Mouse (Mus musculus) C2C12 (cell line): ENCODE measurements around the gene Lsm10. TPM values are rescaled to one million over a fixed set of nuclear protein-coding genes. Genes with fewer than 3 reads are reported as not detected.

Source experiments
- H3K27me3 ChIP-seq: one replicate; pipeline ENCODE4 v1.6.1; 2011; ENCODE audit not compliant: control insufficient read depth, insufficient read depth, insufficient read length
- H3K36me3 ChIP-seq: one replicate; pipeline ENCODE4 v1.6.1; 2011; ENCODE audit not compliant: control insufficient read depth, insufficient read depth
- H3K4me3 ChIP-seq: one replicate; pipeline ENCODE4 v1.5.1; 2011; ENCODE audit warnings: mild to moderate bottlenecking, control low read depth; ENCODE audit not compliant: poor library complexity, insufficient read depth, severe bottlenecking
- H3K79me2 ChIP-seq: one replicate; pipeline ENCODE4 v1.6.1; 2011; ENCODE audit not compliant: control insufficient read depth, insufficient read depth
- H3K79me3 ChIP-seq: one replicate; pipeline ENCODE4 v1.6.1; 2011; ENCODE audit warnings: low read depth, control low read depth
- H3ac ChIP-seq: one replicate; pipeline ENCODE3; 2011; ENCODE audit warnings: low read depth; ENCODE audit not compliant: control insufficient read depth, insufficient read length
- CEBPB ChIP-seq: IDR thresholded peaks from one replicate; pipeline ENCODE4 v1.6.1; 2011; ENCODE audit warnings: low read depth, mild to moderate bottlenecking, control low read depth, moderate library complexity
- CTCF ChIP-seq: IDR thresholded peaks from one replicate; pipeline ENCODE4 v1.5.1; 2011; ENCODE audit not compliant: control insufficient read depth, insufficient read depth, insufficient read length
- FOSL1 ChIP-seq: IDR thresholded peaks from one replicate; pipeline ENCODE4 v1.8.0; 2011; ENCODE audit warnings: mild to moderate bottlenecking, low read length; ENCODE audit not compliant: poor library complexity, insufficient read depth, severe bottlenecking
- MAX ChIP-seq: IDR thresholded peaks from one replicate; pipeline ENCODE4 v1.6.1; 2011; ENCODE audit warnings: mild to moderate bottlenecking, control low read depth
- MYOD1 ChIP-seq: IDR thresholded peaks from one replicate; pipeline ENCODE4 v1.6.1; 2011; ENCODE audit warnings: low read depth; ENCODE audit not compliant: control insufficient read depth, insufficient read length
- MYOG ChIP-seq: IDR thresholded peaks from one replicate; pipeline ENCODE4 v1.6.1; 2011; ENCODE audit not compliant: control insufficient read depth, insufficient read length; ENCODE audit errors: extremely low read depth
- USF1 ChIP-seq: IDR thresholded peaks from one replicate; pipeline ENCODE4 v1.6.1; 2011; ENCODE audit warnings: low read depth, mild to moderate bottlenecking, control low read depth, moderate library complexity
- polyA plus RNA-seq: library from polyadenylated mRNA; unstranded; fragments of >200 nt; fragmentation: generic; extraction: Trizol; gene quantifications from one replicate; pipeline ENCODE4 v1.2.1, GENCODE M21; 2012; ENCODE audit warnings: missing spikeins

Gene Lsm10
- polyA plus RNA-seq, 1 experiment: 37.9 TPM

GRCm38 (mm10) chr4:126113943-126114342 is 17.5 kb downstream of the Lsm10 start:
- H3K27me3 ChIP-seq: no peaks in the 10 kb centered on the region
- no peak overlapping the region for H3ac ChIP-seq
- H3K36me3 ChIP-seq: peaks cover 12% of the 10 kb centered on the region
- TF ChIP-seq USF1 (no peak), CTCF (peak; percentile 24)
- peaks cover 86% of the 10 kb centered on the region for H3K79me2 ChIP-seq
- no peak overlapping the region for H3K4me3 ChIP-seq
- peaks cover 40% of the 10 kb centered on the region for H3K79me3 ChIP-seq

GRCm38 (mm10) chr4:126115411-126115810 is 19.0 kb downstream of the Lsm10 start:
- TF ChIP-seq CEBPB (no peak), MAX (no peak), USF1 (no peak), CTCF (no peak), MYOD1 (no peak), MYOG (no peak), FOSL1 (no peak)
- H3K36me3 ChIP-seq: peaks cover 15% of the 10 kb centered on the region
- no peak overlapping the region for H3ac ChIP-seq
- H3K27me3 ChIP-seq: no peaks in the 10 kb centered on the region
- H3K79me2 ChIP-seq: peaks cover 92% of the 10 kb centered on the region
- H3K79me3 ChIP-seq: peaks cover 41% of the 10 kb centered on the region
- H3K4me3 ChIP-seq: no peak overlapping the region

GRCm38 (mm10) chr4:126115871-126116521 is 19.6 kb downstream of the Lsm10 start:
- peaks cover 46% of the 10 kb centered on the region for H3K79me3 ChIP-seq
- peaks cover 19% of the 10 kb centered on the region for H3K36me3 ChIP-seq
- no peaks in the 10 kb centered on the region for H3K27me3 ChIP-seq
- H3K4me3 ChIP-seq: no peak overlapping the region
- H3K79me2 ChIP-seq: peaks cover 98% of the 10 kb centered on the region
- TF ChIP-seq MYOD1: no peak
- TF ChIP-seq CEBPB: no peak
- TF ChIP-seq FOSL1: no peak
- H3ac ChIP-seq: no peak overlapping the region

DNA sequence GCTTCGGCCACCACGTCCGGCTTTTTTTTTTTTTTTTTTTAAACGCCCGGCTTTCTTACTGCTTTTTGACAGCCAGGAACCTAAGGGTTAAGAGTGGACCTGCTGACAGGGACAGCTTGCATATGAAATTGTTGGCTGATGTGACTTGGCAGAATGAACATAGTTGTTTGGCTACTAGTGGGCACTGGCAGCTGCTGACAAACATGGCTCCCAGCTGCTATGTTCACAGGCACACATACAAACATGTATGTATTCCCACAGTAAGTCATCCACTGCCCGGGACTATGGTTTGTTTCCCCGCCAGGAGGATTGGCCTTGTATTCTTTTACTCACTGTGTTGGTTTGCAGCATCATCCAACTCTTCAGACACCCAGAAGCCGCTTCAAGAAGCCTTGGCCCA is 20.7 kb downstream of the Lsm10 start:
- TF ChIP-seq MYOG (no peak), MYOD1 (no peak), MAX (no peak), USF1 (no peak), CEBPB (no peak), FOSL1 (no peak), CTCF (no peak)
- Histone ChIP-seq H3K79me3 (peaks cover 41% of the 10 kb centered on the region), H3K79me2 (peaks cover 100% of the 10 kb centered on the region), H3K27me3 (no peaks in the 10 kb centered on the region), H3K4me3 (no peak overlapping the region), H3K36me3 (peaks cover 19% of the 10 kb centered on the region), H3ac (no peak overlapping the region)

DNA sequence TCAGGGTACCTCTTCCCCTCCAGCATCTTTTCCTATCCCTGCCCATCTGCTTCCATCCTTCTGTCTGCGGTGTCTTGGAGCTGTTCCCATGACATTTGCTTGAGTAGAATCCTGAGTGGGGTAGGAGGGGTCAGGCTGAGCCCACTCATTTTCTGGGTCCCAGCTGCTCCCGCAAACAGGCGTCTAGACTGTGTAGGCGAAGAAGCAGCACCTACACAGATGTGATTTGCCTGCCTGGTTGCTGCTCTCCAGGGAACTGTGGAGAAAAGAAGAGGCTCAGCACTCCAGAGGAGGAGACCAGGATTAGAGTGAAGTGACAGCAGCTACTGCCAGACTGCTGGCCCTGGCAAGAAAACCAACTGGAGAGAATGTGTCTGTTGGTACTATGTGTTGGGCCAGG is 22.2 kb downstream of the Lsm10 start:
- Histone ChIP-seq H3K79me3 (peaks cover 28% of the 10 kb centered on the region), H3K27me3 (no peaks in the 10 kb centered on the region), H3ac (no peak overlapping the region), H3K4me3 (no peak overlapping the region), H3K36me3 (peaks cover 25% of the 10 kb centered on the region), H3K79me2 (peaks cover 96% of the 10 kb centered on the region)
- TF ChIP-seq USF1 (no peak), FOSL1 (no peak), MAX (no peak), CEBPB (no peak), CTCF (no peak), MYOD1 (no peak), MYOG (no peak)

DNA sequence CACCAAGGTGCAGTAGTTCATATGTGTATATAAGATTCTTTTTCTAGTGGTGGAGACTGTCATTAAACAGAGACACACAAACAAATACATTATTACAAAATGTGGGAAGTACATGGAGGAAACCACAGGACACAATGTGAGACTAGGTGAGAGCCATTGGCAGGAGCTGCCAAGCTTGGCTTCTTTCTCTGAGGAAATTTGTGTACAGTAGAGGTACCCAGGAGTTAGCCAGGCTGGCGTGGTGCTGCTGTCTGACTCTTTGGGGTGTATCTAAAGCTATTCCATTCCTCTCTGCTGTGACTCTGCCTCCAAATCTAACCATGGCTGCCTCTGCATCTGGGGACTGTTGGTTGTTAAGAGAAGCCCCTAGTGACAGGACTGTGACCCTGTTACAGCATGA is 22.6 kb downstream of the Lsm10 start:
- TF ChIP-seq FOSL1: no peak
- TF ChIP-seq MYOG: no peak
- TF ChIP-seq MYOD1: no peak
- no peak for TF ChIP-seq USF1
- no peak for TF ChIP-seq CEBPB
- no peak for TF ChIP-seq CTCF
- TF ChIP-seq MAX: no peak
- no peak overlapping the region for H3ac ChIP-seq
- peaks cover 26% of the 10 kb centered on the region for H3K79me3 ChIP-seq
- H3K4me3 ChIP-seq: no peak overlapping the region
- H3K27me3 ChIP-seq: no peaks in the 10 kb centered on the region
- H3K36me3 ChIP-seq: peaks cover 29% of the 10 kb centered on the region
- H3K79me2 ChIP-seq: peaks cover 93% of the 10 kb centered on the region

GRCm38 (mm10) chr4:126120052-126120451 is 23.6 kb downstream of the Lsm10 start:
- Histone ChIP-seq H3K79me2 (peaks cover 83% of the 10 kb centered on the region), H3K4me3 (no peak overlapping the region), H3K27me3 (no peaks in the 10 kb centered on the region), H3K79me3 (peaks cover 22% of the 10 kb centered on the region), H3ac (no peak overlapping the region), H3K36me3 (peaks cover 27% of the 10 kb centered on the region)
- no peak for TF ChIP-seq MYOG
- no peak for TF ChIP-seq USF1
- TF ChIP-seq CEBPB: no peak
- TF ChIP-seq CTCF: no peak
- no peak for TF ChIP-seq MAX
